Mouse (Mus musculus) cerebellum, adult 9-11 months (tissue): ENCODE measurements around the gene Mindy1.

ENCODE experiments used
- DNase-seq: peaks from one replicate; pipeline ENCODE4 v3.0.0; 2022

The Mindy1 gene

GRCm38 (mm10) chr3:95281216-95282126 is at the start of gene Mindy1, which contains the start of gene Prune1:
TSS of gene Mindy1 (plus strand) at chr3:95281345.
TSS of gene Prune1 (minus strand) at chr3:95282076.
- DNase-seq, result peak; percentile 99

- DNase-seq, result no peak
These were observed 48.4 kb upstream of the Mindy1 start for GRCm38 (mm10) chr3:95232771-95233170.

GRCm38 (mm10) chr3:95233303-95233980 is 47.7 kb upstream of the Mindy1 start:
- no peak for DNase-seq

- DNase-seq, result no peak
These were observed 45.5 kb upstream of the Mindy1 start for GRCm38 (mm10) chr3:95235386-95236301.

GRCm38 (mm10) chr3:95237541-95238099 is 43.5 kb upstream of the Mindy1 start:
- DNase-seq, result no peak

- DNase-seq, result no peak
These were observed 42.1 kb upstream of the Mindy1 start for GRCm38 (mm10) chr3:95239022-95239421.

- DNase-seq, result no peak
These were observed 41.2 kb upstream of the Mindy1 start for GRCm38 (mm10) chr3:95239971-95240370.

GRCm38 (mm10) chr3:95240900-95241299 is 40.2 kb upstream of the Mindy1 start:
- no peak for DNase-seq

GRCm38 (mm10) chr3:95241498-95241897 is 39.6 kb upstream of the Mindy1 start, which contains the start of gene Gm128:
TSS of gene Gm128 (minus strand) at chr3:95241598.
- no peak for DNase-seq

GRCm38 (mm10) chr3:95243086-95243485 is 38.1 kb upstream of the Mindy1 start:
- no peak for DNase-seq

GRCm38 (mm10) chr3:95246465-95247231 is 34.5 kb upstream of the Mindy1 start:
- peak; percentile 72 for DNase-seq

GRCm38 (mm10) chr3:95247660-95248336 is 33.3 kb upstream of the Mindy1 start:
- DNase-seq, result no peak

- peak; percentile 93 for DNase-seq
These were observed 30.8 kb upstream of the Mindy1 start for GRCm38 (mm10) chr3:95250361-95250760.

- DNase-seq, result peak; percentile 60
These were observed 30.2 kb upstream of the Mindy1 start, which contains the start of gene Bnipl for GRCm38 (mm10) chr3:95250783-95251424. TSS of gene Bnipl (minus strand) at chr3:95251193.

GRCm38 (mm10) chr3:95256931-95257330 is 24.2 kb upstream of the Mindy1 start:
- no peak for DNase-seq

GRCm38 (mm10) chr3:95261975-95262374 is 19.2 kb upstream of the Mindy1 start:
- DNase-seq, result no peak

- no peak for DNase-seq
These were observed 17.9 kb upstream of the Mindy1 start for GRCm38 (mm10) chr3:95263089-95263739.

- no peak for DNase-seq
These were observed 16.4 kb upstream of the Mindy1 start for GRCm38 (mm10) chr3:95264724-95265123.

- DNase-seq, result no peak
These were observed 15.1 kb upstream of the Mindy1 start for GRCm38 (mm10) chr3:95266052-95266451.

GRCm38 (mm10) chr3:95267855-95268254 is 13.3 kb upstream of the Mindy1 start:
- no peak for DNase-seq
